Mouse (Mus musculus) myocyte (in vitro differentiated cells): ENCODE measurements around the gene Sdk2. TPM values are rescaled to one million over a fixed set of nuclear protein-coding genes. Genes with fewer than 3 reads are reported as not detected.

Experiments used
- H3K27me3 ChIP-seq: one replicate; pipeline ENCODE4 v1.6.1; 2011; ENCODE audit not compliant: control insufficient read depth, insufficient read depth, insufficient read length
- H3K36me3 ChIP-seq: one replicate; pipeline ENCODE4 v1.6.1; 2011; ENCODE audit not compliant: control insufficient read depth, insufficient read depth
- H3K4me2 ChIP-seq: one replicate; pipeline ENCODE4 v1.6.1; 2011; ENCODE audit warnings: low read depth, control low read depth
- H3K4me3 ChIP-seq: one replicate; pipeline ENCODE4 v1.5.1; 2011; ENCODE audit warnings: mild to moderate bottlenecking, control low read depth, moderate library complexity
- H3K79me2 ChIP-seq: one replicate; pipeline ENCODE4 v1.6.1; 2011; ENCODE audit not compliant: control insufficient read depth, insufficient read depth
- H3ac ChIP-seq: one replicate; pipeline ENCODE4 v1.6.1; 2011; ENCODE audit not compliant: control insufficient read depth, insufficient read length
- CEBPB ChIP-seq: IDR thresholded peaks from 2 replicates; pipeline ENCODE4 v1.6.1; 2011; ENCODE audit warnings: mild to moderate bottlenecking, moderate library complexity; ENCODE audit not compliant: poor library complexity, insufficient read depth, severe bottlenecking
- E2F4 ChIP-seq: IDR thresholded peaks from one replicate; pipeline ENCODE4 v1.6.1; 2011; ENCODE audit warnings: mild to moderate bottlenecking, control low read depth, moderate library complexity; ENCODE audit not compliant: insufficient read depth
- MAX ChIP-seq: IDR thresholded peaks from one replicate; pipeline ENCODE4 v1.6.1; 2011; ENCODE audit warnings: low read depth, mild to moderate bottlenecking, control low read depth
- MYOD1 ChIP-seq, 3 experiments: IDR thresholded peaks; one replicate each; pipeline ENCODE4 v1.6.1; 2011; ENCODE audit warnings: control low read depth in 2 of 3, low read depth in 2 of 3, mild to moderate bottlenecking in 2 of 3, moderate library complexity in 1 of 3; ENCODE audit not compliant: insufficient read length in 2 of 3, control insufficient read depth in 1 of 3
- MYOG ChIP-seq, 3 experiments: IDR thresholded peaks; one replicate each; pipeline ENCODE4 v1.6.1; 2011; ENCODE audit warnings: control low read depth in 2 of 3, low read depth in 2 of 3, mild to moderate bottlenecking in 2 of 3; ENCODE audit not compliant: insufficient read length in 2 of 3, control insufficient read depth in 1 of 3, insufficient read depth in 1 of 3
- POLR2A ChIP-seq: IDR thresholded peaks from one replicate; pipeline ENCODE4 v1.6.1; 2011; ENCODE audit warnings: low read depth, mild to moderate bottlenecking, control low read depth, moderate library complexity; ENCODE audit not compliant: insufficient read length
- POLR2AphosphoS2 ChIP-seq: IDR thresholded peaks from one replicate; pipeline ENCODE4 v1.6.1; 2011; ENCODE audit warnings: low read depth, control low read depth; ENCODE audit not compliant: insufficient read length
- REST ChIP-seq: IDR thresholded peaks from one replicate; pipeline ENCODE4 v1.6.1; 2011; ENCODE audit warnings: mild to moderate bottlenecking, control low read depth, moderate library complexity; ENCODE audit not compliant: insufficient read depth, insufficient read length
- SRF ChIP-seq: IDR thresholded peaks from one replicate; pipeline ENCODE4 v1.6.1; 2011; ENCODE audit warnings: low read depth; ENCODE audit not compliant: control insufficient read depth, insufficient read length
- TCF12 ChIP-seq: IDR thresholded peaks from one replicate; pipeline ENCODE4 v1.6.1; 2011; ENCODE audit warnings: mild to moderate bottlenecking, control low read depth; ENCODE audit not compliant: poor library complexity, insufficient read depth, severe bottlenecking
- TCF3 ChIP-seq: IDR thresholded peaks from one replicate; pipeline ENCODE4 v1.6.1; 2011; ENCODE audit warnings: low read depth, control low read depth; ENCODE audit not compliant: insufficient read length
- USF1 ChIP-seq: IDR thresholded peaks from one replicate; pipeline ENCODE4 v1.6.1; 2011; ENCODE audit warnings: low read depth, mild to moderate bottlenecking, control low read depth, moderate library complexity
- polyA plus RNA-seq: library from polyadenylated mRNA; unstranded; fragments of >200 nt; fragmentation: generic; extraction: Trizol; gene quantifications from one replicate; pipeline ENCODE4 v1.2.1, GENCODE M21; 2012; ENCODE audit warnings: missing spikeins

The Sdk2 gene
- polyA plus RNA-seq, 1 experiment = 0.06 TPM

DNA sequence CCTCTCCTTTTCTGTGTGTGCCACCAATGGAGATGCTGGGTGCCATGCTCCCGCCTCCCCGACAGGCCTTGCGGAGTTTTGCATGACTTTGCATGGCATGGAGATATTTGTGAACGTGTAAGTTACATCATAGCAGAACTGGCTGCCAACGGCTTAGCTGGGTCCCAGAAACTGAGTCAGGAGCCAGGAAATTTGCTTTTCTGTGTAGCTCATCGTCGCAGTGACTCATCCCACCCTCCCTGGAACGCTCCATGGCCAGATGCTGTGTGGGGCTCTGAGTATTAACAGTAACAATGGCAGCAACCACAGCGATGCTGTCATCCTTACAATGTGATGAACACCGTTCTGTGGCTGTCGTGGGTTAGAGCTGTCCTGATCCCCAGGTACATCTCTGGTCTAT, 139.6 kb downstream of the Sdk2 start:
- Histone ChIP-seq H3K27me3 (no peaks in the 10 kb centered on the region), H3ac (no peak overlapping the region), H3K36me3 (no peaks in the 10 kb centered on the region), H3K79me2 (no peaks in the 10 kb centered on the region), H3K4me3 (no peak overlapping the region), H3K4me2 (no peak overlapping the region)
- TF ChIP-seq TCF3 = no peak
- TF ChIP-seq REST = no peak
- TF ChIP-seq POLR2AphosphoS2 = no peak
- no peak for TF ChIP-seq USF1
- TF ChIP-seq TCF12 = no peak
- no peak for TF ChIP-seq SRF
- TF ChIP-seq MYOG (IDR thresholded peaks at IDR 0.05; ENCODE audit: control insufficient read depth in 1 of 3, insufficient read depth in 1 of 3, insufficient read length in 2 of 3, low read depth in 2 of 3) = no peak
- TF ChIP-seq MYOD1 (IDR thresholded peaks at IDR 0.05; ENCODE audit: control insufficient read depth in 1 of 3, insufficient read length in 2 of 3, low read depth in 2 of 3) = no peak
- TF ChIP-seq E2F4 = no peak
- no peak for TF ChIP-seq POLR2A
- no peak for TF ChIP-seq CEBPB
- no peak for TF ChIP-seq MAX

DNA sequence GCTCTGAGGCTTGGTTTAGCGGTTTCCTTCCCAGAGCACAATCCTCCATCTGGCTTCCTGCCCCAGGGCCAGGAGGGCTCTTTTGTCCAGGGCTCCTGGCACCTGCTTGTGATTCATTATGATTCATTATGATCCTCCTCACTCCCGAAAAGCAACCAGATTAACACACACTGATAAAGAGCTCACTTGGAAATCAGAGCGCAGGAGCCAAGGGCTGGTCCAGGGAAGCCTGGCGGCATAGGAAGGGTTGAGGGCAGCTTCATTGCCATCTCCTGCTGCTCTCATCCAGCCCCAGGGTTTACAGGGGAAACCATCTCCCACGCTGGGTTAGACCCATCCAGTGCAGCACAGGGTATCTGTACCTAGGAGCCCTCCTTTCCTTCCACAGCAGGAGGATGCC, 143.7 kb downstream of the Sdk2 start:
- H3ac ChIP-seq = no peak overlapping the region
- no peaks in the 10 kb centered on the region for H3K79me2 ChIP-seq
- H3K4me2 ChIP-seq = no peak overlapping the region
- no peaks in the 10 kb centered on the region for H3K36me3 ChIP-seq
- H3K4me3 ChIP-seq = no peak overlapping the region
- no peaks in the 10 kb centered on the region for H3K27me3 ChIP-seq
- TF ChIP-seq E2F4 (no peak), REST (no peak), POLR2A (no peak), MAX (no peak), CEBPB (no peak), MYOG (IDR thresholded peaks at IDR 0.05; ENCODE audit: control insufficient read depth in 1 of 3, insufficient read depth in 1 of 3, insufficient read length in 2 of 3, low read depth in 2 of 3) (no peak)

DNA sequence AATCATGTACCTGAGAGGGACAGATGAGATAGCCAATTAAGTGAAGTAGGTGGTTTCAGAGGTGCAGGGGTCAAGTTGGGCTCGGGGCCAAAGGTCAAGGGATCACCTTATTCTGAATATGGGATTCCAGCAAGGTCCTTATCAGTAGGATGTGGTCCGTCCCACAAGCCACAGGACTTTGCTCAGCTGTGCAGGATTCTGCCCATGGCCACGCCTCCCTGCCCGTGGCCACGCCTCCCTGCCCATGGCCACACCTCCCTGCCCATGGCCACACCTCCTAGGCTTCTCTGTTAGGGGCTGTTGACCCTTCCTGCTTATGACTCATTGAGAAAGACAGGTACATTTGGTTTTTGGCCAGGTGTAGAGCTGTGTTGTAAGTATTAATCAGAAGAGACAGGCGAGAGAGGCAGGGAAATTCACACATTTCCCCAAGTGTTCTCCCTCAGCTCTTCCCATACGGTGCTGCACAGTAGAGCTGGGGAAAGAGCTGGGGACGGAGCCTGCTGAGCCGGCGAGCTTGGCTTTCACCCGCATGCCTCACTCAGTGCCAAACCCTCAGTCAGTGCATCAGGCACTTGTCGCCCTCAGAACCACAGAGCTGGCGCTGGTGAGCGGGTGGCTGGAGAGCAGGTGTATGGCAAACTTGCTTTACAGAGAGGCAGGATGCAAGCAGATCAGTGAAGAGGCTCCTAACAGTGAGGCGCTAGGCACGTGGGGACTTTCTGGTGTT, 163.6 kb downstream of the Sdk2 start:
- H3K4me3 ChIP-seq = no peak overlapping the region
- H3K79me2 ChIP-seq = no peaks in the 10 kb centered on the region
- H3K27me3 ChIP-seq = no peaks in the 10 kb centered on the region
- H3ac ChIP-seq = no peak overlapping the region
- no peak for TF ChIP-seq TCF3
- H3K36me3 ChIP-seq = no peaks in the 10 kb centered on the region
- no peak overlapping the region for H3K4me2 ChIP-seq

DNA sequence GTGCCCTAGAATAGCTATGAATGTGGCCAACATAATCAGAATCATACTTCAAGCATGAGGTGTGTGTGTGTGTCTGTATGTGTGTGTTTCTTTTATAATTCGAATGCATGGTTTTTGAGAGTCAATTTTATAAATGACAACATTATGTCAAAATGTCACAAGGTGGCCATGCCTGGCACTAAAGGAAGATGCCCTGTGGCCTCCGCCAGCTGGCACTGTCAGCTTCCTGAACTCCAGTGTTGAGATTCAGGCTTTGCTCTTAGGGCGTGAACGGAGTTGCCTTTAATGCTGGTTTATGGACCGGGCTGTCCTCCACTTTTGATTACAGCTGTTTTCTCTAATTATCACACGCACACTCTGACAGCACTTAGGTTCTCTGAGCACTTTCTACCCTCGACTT, 164.9 kb downstream of the Sdk2 start:
- Histone ChIP-seq H3ac (no peak overlapping the region), H3K4me2 (no peak overlapping the region), H3K4me3 (no peak overlapping the region), H3K27me3 (no peaks in the 10 kb centered on the region), H3K36me3 (no peaks in the 10 kb centered on the region), H3K79me2 (no peaks in the 10 kb centered on the region)
- TF ChIP-seq MAX (no peak), MYOG (IDR thresholded peaks at IDR 0.05; ENCODE audit: control insufficient read depth in 1 of 3, insufficient read depth in 1 of 3, insufficient read length in 2 of 3, low read depth in 2 of 3) (no peak), E2F4 (no peak)

DNA sequence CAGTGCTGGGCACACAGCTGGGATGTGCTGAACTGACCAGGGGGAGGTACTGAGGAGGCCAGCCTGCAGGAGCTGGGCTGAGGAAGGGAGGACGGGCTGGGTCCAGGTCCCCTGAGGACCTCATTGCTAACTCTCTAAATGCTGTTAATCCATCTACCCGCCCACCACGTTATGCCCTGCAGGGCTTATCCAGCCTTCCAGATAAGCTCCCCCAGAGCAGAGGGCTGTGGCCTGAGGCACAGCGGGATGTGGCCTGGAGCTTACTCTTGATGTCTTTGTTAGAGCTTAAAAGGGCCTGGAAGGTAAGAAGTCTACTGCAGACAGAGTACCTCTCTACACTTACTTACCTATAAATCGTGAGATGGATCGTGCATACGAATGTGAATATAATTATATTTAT, 168.2 kb downstream of the Sdk2 start:
- H3K4me3 ChIP-seq = no peak overlapping the region
- H3K27me3 ChIP-seq = no peaks in the 10 kb centered on the region
- TF ChIP-seq USF1 (no peak), CEBPB (no peak), POLR2AphosphoS2 (no peak), SRF (no peak), TCF3 (no peak), MAX (no peak), POLR2A (no peak), REST (no peak), TCF12 (no peak), E2F4 (no peak), MYOD1 (IDR thresholded peaks at IDR 0.05; ENCODE audit: control insufficient read depth in 1 of 3, insufficient read length in 2 of 3, low read depth in 2 of 3) (no peak), MYOG (IDR thresholded peaks at IDR 0.05; ENCODE audit: control insufficient read depth in 1 of 3, insufficient read depth in 1 of 3, insufficient read length in 2 of 3, low read depth in 2 of 3) (no peak)
- no peak overlapping the region for H3ac ChIP-seq
- H3K36me3 ChIP-seq = no peaks in the 10 kb centered on the region
- H3K4me2 ChIP-seq = no peak overlapping the region
- no peaks in the 10 kb centered on the region for H3K79me2 ChIP-seq
